Mouse (Mus musculus) spleen, adult 2 months (tissue): ENCODE measurements around the gene Tcf7l1.

Experiments used
- CTCF ChIP-seq: fragments of 200-500 bp; IDR thresholded peaks from 2 replicates; pipeline ENCODE4 v1.5.1; 2011; ENCODE audit warnings: mild to moderate bottlenecking, inconsistent platforms; ENCODE audit not compliant: insufficient read depth, insufficient read length, insufficient replicate concordance; ENCODE audit errors: extremely low read depth
- POLR2A ChIP-seq: fragments of 200-500 bp; IDR thresholded peaks from 2 replicates; pipeline ENCODE4 v1.6.1; 2011; ENCODE audit warnings: low read depth, low read length, inconsistent platforms

DNA sequence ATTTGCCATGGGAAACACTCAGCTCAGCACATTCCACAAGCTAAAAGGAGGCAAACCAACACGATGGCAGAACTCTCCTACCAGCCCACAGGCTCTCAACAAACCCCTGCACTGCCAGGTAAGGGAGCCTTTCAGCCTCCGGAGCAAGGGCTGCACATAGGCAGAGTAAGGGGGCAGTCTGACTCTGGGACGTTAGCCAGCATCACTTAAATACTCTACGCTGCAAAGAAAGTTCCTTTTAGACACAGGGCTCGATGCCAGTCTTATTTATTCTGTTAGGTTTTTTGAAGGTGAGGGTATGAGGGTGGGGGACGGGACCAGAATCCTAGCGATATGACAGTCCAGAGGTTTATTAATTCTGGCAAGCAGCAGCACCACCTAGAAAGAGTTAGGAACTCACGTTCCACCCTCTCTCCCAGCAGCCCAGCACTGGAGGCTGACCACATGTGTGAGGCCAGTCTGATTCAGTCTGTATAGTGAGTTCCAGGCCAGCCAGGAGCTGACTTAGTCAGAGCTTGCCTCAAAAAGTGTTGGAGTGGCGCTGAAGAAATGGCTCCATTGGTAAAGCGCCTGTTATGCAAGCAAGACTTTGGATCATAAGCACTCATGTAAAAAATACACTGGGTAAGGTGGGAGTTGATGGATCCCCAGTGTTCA lies 44.8 kb downstream of the Tcf7l1 start:
- TF ChIP-seq POLR2A = no peak
- TF ChIP-seq CTCF = no peak
